Mouse (Mus musculus): ENCODE data around the gene Gpx3.
"Not testable (repeated sequence)": the region's sequence is repeated elsewhere in the genome, so short reads cannot be mapped to it uniquely, and the experiment has no call there.

Gpx3 gene

GRCm38 (mm10) chr11:54939501-54939900 lies 37.2 kb downstream of the Gpx3 start:
- no peak for DNase-seq (ENCODE audit: low spot score in 2 of 2)

- DNase-seq (ENCODE audit: low spot score in 2 of 2), result no peak
Observed at GRCm38 (mm10) chr11:54940056-54940455, 37.8 kb downstream of the Gpx3 start.

DNA sequence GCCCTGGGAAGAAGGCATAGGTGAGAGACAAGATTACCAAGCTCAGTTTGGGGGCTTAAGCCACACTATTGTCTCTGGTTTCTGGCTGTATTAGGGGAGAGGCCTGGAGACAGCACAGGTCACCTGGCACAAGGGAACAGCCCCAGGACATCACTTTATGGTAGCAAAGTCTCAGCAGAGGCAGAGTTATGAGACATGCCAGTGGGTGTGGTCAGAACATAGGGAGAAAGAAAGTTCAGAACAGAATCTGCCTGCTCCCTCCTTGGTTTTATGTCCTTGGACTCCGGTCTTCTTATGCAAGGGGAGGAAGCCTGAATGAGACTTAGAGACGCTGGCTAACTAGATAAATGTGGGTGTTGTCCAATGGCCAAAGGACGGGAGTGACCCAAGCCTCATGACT lies 42.4 kb downstream of the Gpx3 start:
- no peak for DNase-seq (ENCODE audit: low spot score in 2 of 2)

DNA sequence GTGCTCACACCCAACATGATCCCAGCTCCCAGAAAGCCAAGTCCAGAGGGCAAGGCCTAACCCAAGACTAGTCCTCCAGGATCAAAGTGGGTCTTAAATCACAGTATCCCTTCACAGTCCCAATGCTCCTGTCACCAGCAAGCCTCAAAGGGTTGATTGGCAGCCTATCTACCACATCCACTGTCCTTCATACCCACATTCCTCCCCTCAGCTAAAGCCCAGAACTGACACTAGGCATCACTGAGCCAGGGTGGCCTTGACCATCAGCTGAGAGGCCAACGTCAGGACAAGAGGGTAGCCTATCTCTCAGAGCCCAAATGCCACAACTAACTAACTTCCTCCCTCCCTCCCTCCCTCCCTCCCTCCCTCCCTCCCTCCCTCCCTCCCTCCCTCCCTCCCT lies 47.5 kb downstream of the Gpx3 start:
- no peak for DNase-seq (ENCODE audit: low spot score in 2 of 2)

DNA sequence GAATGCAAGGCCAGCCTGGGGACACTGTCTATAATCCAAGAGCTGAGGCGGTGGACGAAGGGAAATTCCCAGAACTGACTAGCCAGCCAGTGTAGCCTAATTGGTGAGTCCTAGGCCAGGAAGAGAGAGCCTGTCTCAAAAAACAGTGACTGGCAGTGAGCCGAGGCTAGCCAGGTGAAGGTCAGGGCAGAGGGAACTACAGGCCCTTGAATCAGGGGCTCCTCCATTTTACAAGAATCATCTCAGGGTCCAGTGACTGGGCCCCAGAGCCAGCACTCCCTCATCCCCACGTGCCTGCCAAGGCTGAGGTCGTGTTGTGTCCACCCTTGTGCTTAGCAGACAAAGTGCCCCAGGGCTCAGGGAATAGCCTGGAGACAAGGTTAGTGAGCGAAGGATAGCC lies 48.4 kb downstream of the Gpx3 start:
- no peak for DNase-seq (ENCODE audit: low spot score in 2 of 2)

DNA sequence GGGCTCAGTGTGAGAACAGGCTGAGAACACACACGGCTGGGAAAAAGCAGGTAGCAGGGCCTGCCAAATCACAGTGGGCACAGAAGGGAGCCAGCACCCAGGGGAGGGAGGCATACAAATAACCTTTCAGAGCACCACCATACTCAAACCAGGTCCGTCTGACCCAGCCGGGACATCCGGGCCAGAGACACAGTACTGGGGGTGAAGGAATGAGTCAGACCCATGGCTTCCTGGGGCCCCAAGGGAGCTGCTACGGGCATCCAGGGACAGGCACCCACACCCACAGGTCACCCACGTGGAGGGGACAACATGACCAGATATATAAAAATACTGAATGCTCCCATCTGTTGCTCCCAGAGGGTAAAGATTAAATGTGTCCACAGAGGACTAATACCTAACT lies 50.4 kb downstream of the Gpx3 start:
- DNase-seq (ENCODE audit: low spot score in 2 of 2), result no peak

DNA sequence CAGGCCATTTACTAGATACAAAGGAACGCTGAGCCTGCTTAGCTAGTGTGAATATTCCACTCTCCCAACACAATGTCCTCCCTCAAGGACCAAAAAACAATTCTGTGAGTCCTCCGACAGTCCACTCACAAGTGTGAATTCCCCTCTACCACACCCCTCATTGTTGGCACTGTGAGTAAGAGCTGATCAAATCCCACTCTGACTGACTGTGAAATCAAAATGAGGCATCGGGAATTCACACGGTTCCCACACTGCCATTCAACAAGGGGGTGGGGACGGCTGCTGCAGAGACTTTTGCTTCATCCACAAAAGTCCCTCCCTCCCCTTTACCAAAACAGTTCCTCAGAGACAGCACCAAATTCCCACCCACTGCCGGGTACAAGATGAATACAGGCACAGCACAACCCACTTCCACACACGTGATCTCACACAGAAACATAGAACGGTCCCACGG lies 51.8 kb downstream of the Gpx3 start:
- DNase-seq (ENCODE audit: low spot score in 2 of 2), result no peak

DNA sequence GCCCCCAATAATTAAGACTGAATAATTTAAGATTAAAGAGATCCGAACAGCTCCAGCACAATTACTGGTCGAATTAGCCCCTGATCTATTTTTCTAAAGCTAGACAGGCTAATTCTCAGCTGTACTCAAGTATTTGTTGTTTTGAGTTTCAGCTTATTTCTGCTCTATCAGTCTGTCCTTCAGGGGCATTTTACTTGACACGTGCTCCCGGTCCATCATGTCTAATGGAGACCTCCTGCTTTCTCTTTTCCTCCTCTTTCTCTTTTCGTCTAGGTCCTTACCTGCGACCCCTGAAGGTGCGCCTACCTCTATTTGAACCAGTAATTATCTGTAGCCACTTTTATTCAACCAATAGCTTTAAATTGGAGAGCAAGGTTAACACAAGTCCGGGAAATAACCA lies 52.5 kb downstream of the Gpx3 start:
- DNase-seq (ENCODE audit: low spot score in 2 of 2), result no peak

- DNase-seq (ENCODE audit: low spot score in 2 of 2), result not testable (repeated sequence)
Observed at GRCm38 (mm10) chr11:54955400-54955734, 53.1 kb downstream of the Gpx3 start.

GRCm38 (mm10) chr11:54955735-54956480 lies 53.7 kb downstream of the Gpx3 start:
- DNase-seq (ENCODE audit: low spot score in 2 of 2), result peak; percentile 95 to 98

DNA sequence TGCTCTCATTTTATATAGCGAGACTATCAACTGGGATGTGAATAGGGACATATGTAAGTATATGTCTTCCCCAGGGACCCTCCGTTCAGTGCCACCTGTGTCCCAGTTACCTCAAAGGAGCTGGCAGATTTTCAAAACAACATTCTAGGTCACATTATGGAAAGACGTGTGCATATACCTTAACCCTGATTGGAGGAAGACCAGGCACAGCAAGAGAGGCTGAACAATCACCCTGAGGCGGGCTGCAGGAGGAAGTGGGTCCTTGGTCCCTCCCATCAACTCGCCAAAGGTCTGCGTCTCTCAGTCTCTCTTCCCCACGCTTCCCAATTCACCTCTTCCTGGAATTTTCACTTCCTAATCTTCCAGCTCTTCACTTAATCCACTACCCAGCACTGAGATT lies 54.7 kb downstream of the Gpx3 start:
- DNase-seq (ENCODE audit: low spot score in 2 of 2), result no peak

- DNase-seq (ENCODE audit: low spot score in 2 of 2), result not testable (repeated sequence)
Observed at GRCm38 (mm10) chr11:54957708-54958107, 55.5 kb downstream of the Gpx3 start.

DNA sequence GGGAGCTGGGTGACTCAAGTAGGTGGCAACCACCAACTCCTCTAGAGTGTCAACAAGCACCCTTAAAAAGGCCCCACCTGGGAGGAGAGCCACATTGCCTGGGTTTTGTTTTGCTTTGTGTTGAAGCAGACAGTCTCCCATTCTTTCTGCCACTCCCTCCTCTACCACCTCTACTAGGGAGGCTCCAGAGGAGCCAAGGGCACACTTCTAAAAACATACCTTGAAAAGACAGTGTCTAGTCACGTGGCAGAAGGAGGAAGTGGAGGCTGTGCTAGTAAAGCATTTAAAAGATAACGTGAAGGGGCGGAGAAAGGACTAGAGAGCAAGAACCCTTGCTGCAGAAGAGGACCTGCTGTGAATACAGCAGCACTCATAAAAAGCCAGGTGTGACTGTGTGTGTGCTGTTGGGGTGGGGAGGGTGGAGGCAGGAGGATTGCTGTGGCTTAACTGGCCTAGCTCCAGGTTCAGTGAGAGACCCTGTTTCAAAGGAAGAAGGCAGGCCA lies 56.4 kb downstream of the Gpx3 start:
- DNase-seq (ENCODE audit: low spot score in 2 of 2), result no peak
